Mouse (Mus musculus) lung, postnatal 0 days (tissue): ENCODE measurements around the gene Ppih. TPM values are rescaled to one million over a fixed set of nuclear protein-coding genes. Genes with fewer than 3 reads are reported as not detected.
A peak's percentile ranks its signal among the peaks of the same experiment; 100 is the strongest.

ENCODE experiments used
- ATAC-seq: fragments of 200-750 bp; cut with Nextera tagmentation; 2 replicates; pipeline ENCODE4 v1.8.0; 2017; ENCODE audit warnings: moderate library complexity
- DNase-seq: peaks from one replicate; pipeline ENCODE4 v3.0.0-alpha.2; 2016; ENCODE audit warnings: low spot score
- H3K27ac ChIP-seq: fragments of 300-500 bp; sonication (generic); 2 replicates; pipeline ENCODE4 v1.5.1; 2014; ENCODE audit warnings: antibody characterized with exemption, mild to moderate bottlenecking, low read length, mixed read lengths
- H3K27me3 ChIP-seq: fragments of 300-500 bp; sonication (generic); replicated peaks from 2 replicates; pipeline ENCODE4 v1.6.1; 2014; ENCODE audit warnings: low read length, mixed read lengths; ENCODE audit not compliant: insufficient read depth
- H3K36me3 ChIP-seq: fragments of 300-500 bp; sonication (generic); 2 replicates; pipeline ENCODE4 v1.6.1; 2014; ENCODE audit warnings: low read length, mixed read lengths; ENCODE audit not compliant: insufficient read depth
- H3K4me1 ChIP-seq: fragments of 300-500 bp; sonication (generic); 2 replicates; pipeline ENCODE4 v1.6.1; 2014; ENCODE audit warnings: antibody characterized with exemption, low read depth, low read length, mixed read lengths; ENCODE audit not compliant: insufficient read depth
- H3K4me2 ChIP-seq: fragments of 300-500 bp; sonication (generic); replicated peaks from 2 replicates; pipeline ENCODE4 v1.6.1; 2014; ENCODE audit warnings: low read depth, mild to moderate bottlenecking, low read length, moderate library complexity, mixed read lengths
- H3K4me3 ChIP-seq: fragments of 300-500 bp; sonication (generic); 2 replicates; pipeline ENCODE4 v1.5.1; 2014; ENCODE audit warnings: low read depth, low read length
- H3K9ac ChIP-seq: fragments of 300-500 bp; sonication (generic); replicated peaks from 2 replicates; pipeline ENCODE4 v1.6.1; 2014; ENCODE audit warnings: low read depth, mild to moderate bottlenecking
- H3K9me3 ChIP-seq: fragments of 300-500 bp; sonication (generic); 2 replicates; pipeline ENCODE4 v1.6.1; 2016; ENCODE audit warnings: low read length, mixed read lengths
- CTCF ChIP-seq: IDR thresholded peaks from 2 replicates; pipeline ENCODE4 v1.5.1; 2016; ENCODE audit warnings: antibody characterized with exemption, mild to moderate bottlenecking
- EP300 ChIP-seq: IDR thresholded peaks from 2 replicates; pipeline ENCODE4 v1.6.1; 2016; ENCODE audit warnings: antibody characterized with exemption, mild to moderate bottlenecking, control low read depth
- WGBS: fragments of 180-500 bp; shearing (Covaris S2); extraction: QIAGEN DNeasy Blood & Tissue Kit; methylation state at CpG from one replicate; pipeline ENCODE4 v1.1.7; 2014; 5-methylcytosine and 5-hydroxymethylcytosine counted together
- polyA plus RNA-seq: library from polyadenylated mRNA; unstranded; fragments of >200 nt; fragmentation: Nextera tagmentation; extraction: Ambion mirVana; gene quantifications from 2 replicates; pipeline ENCODE4 v1.2.1, GENCODE M21; 2015

Gene Ppih
- polyA plus RNA-seq, result 25.7 and 25.8 TPM in 2 replicates

DNA sequence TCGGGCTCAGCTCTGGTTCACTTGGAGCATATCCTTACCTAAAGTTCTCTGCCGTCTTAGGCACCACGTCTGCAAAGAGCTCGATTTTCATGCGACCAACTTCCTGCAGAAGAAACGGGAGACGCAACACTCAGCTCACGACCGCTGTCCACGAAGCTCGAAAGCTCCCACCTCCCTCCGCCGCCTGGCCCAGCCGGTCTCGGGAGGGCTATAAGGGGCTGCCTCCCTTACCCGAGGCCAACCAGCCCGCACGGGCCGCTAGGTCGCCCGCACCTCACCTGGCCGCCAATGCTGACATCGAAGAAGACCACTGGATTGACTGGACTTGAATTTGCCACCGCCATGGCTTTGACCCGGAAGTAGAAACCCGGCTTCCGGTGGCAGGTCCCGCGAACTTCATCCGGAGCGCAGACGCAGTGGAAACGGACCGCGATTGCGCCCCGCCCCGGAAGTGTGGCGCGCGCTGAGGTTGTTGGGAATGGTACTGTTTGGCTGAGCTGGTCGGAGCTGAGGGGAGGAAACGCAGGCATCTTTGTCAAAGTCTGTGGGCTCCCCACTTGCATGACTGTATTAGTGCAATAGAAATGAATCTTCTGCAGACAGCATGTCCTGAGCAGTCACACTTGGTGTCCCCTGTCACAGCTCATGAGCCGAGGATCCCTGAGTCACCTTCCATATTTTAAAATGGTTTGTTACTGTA, at the start of gene Ppih:
Ppih (minus strand) TSS at position 416 of the 700 bp plus-strand sequence.
- DNase-seq (peak; percentile 97), ATAC-seq (peak; percentile 100)
- 1% methylated on average over 44 of the region's 44 CpGs for WGBS
- H3K27me3 ChIP-seq, result no peaks in the 10 kb centered on the region
- H3K36me3 ChIP-seq, result peaks cover 13% of the 10 kb centered on the region; the same call in 1 of the 2 replicates
- TF ChIP-seq CTCF, result peak; percentile 13; the same call in 1 of the 2 replicates
- no peak for TF ChIP-seq EP300
- peak within 1 kb of the TSS; percentile 93 for H3K4me2 ChIP-seq
- peak within 1 kb of the TSS; percentile 43 for H3K27ac ChIP-seq
- H3K9ac ChIP-seq, result peak within 1 kb of the TSS; percentile 48
- peaks cover 7% of the 10 kb centered on the region; the same call in 1 of the 2 replicates for H3K4me1 ChIP-seq
- no peaks in the 10 kb centered on the region for H3K9me3 ChIP-seq
- peak within 1 kb of the TSS; percentile 72 for H3K4me3 ChIP-seq

DNA sequence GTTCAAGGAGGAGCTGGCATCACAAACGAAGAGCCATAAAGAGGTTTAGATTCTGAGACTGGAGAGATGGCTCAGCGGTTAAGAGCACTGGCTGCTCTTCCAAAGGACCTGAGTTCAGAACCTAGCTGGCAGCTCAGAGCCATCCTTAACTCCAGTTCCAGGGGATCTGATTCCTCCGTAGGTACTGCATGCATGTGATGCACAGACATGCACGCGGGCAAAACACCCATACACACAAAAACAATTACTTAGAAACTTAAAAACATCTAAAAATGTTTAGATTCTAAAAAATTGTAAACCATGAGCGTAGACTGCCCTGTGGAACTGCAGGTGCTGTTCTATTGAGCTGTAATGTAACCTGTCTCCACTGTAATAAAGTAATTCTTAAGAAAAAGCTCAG, 49.1 kb upstream of the Ppih start:
- ATAC-seq, result no peak

DNA sequence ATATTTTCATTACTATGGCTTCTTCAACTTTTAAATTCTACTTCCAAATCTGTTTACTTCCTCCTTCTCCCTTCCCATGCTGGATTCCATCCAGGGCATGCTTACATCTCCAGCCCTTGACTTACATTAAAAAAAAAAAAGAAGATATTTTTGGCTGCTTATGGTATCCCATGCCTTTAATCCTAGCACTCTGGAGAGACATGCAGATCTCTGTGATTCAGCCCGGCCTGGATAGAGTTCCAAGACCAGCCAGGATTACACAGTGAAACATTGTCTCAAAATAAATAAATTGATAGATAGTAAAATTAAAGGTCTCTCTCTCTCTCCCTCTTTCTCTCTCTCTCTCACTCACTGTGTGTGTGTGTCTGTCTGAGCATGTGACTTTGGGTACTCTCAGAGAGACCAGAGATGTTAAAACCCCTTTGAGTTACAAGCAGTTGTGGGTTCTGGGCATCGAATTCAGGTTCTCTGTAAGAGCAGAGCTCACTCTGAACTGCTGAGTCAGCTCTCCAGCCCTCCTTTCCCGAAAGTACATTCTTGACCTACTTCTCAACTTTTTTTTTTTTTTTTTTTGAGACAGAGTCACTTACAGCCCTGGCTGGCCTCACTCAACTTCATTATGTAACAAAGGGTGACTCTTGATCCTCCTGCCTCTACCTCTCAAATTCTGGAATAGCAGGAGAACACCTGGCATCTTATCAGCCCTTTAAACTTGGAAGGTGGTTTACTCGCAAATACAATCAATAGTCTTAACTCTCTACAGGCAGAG, 46.6 kb upstream of the Ppih start:
- H3K27ac ChIP-seq, result no peak overlapping the region
- H3K9ac ChIP-seq, result no peak overlapping the region
- no peak overlapping the region for H3K4me2 ChIP-seq
- ATAC-seq, result peak; percentile 61
- H3K4me3 ChIP-seq, result no peak overlapping the region
- no peaks in the 10 kb centered on the region for H3K36me3 ChIP-seq
- no peaks in the 10 kb centered on the region for H3K9me3 ChIP-seq
- peaks cover 6% of the 10 kb centered on the region; the same call in 1 of the 2 replicates for H3K4me1 ChIP-seq
- TF ChIP-seq EP300 (no peak), CTCF (no peak)
- 31% methylated on average over 4 of the region's 4 CpGs for WGBS
- no peaks in the 10 kb centered on the region for H3K27me3 ChIP-seq
- DNase-seq, result peak; percentile 70

More for the DNA sequence above, 49.1 kb upstream of the Ppih start:
- Histone ChIP-seq H3K4me1 (peaks cover 6% of the 10 kb centered on the region; the same call in 1 of the 2 replicates), H3K27ac (no peak overlapping the region), H3K9me3 (no peaks in the 10 kb centered on the region), H3K27me3 (no peaks in the 10 kb centered on the region), H3K9ac (no peak overlapping the region), H3K4me2 (no peak overlapping the region), H3K36me3 (no peaks in the 10 kb centered on the region), H3K4me3 (no peak overlapping the region)
- no peak for DNase-seq
- WGBS, result 84% methylated on average over 6 of the region's 6 CpGs
- TF ChIP-seq EP300 (no peak), CTCF (no peak)

- Histone ChIP-seq H3K27ac (no peak overlapping the region), H3K27me3 (no peaks in the 10 kb centered on the region), H3K4me3 (no peak overlapping the region), H3K4me2 (no peak overlapping the region), H3K9ac (no peak overlapping the region), H3K36me3 (no peaks in the 10 kb centered on the region), H3K4me1 (peaks cover 6% of the 10 kb centered on the region; the same call in 1 of the 2 replicates), H3K9me3 (no peaks in the 10 kb centered on the region)
- TF ChIP-seq EP300 (no peak), CTCF (peak; percentile 8; the same call in 1 of the 2 replicates)
- no peak for DNase-seq
- ATAC-seq, result no peak
- 75% methylated on average over 3 of the region's 3 CpGs for WGBS
Measured at GRCm38 (mm10) chr4:119362231-119362630, 41.9 kb upstream of the Ppih start.

DNA sequence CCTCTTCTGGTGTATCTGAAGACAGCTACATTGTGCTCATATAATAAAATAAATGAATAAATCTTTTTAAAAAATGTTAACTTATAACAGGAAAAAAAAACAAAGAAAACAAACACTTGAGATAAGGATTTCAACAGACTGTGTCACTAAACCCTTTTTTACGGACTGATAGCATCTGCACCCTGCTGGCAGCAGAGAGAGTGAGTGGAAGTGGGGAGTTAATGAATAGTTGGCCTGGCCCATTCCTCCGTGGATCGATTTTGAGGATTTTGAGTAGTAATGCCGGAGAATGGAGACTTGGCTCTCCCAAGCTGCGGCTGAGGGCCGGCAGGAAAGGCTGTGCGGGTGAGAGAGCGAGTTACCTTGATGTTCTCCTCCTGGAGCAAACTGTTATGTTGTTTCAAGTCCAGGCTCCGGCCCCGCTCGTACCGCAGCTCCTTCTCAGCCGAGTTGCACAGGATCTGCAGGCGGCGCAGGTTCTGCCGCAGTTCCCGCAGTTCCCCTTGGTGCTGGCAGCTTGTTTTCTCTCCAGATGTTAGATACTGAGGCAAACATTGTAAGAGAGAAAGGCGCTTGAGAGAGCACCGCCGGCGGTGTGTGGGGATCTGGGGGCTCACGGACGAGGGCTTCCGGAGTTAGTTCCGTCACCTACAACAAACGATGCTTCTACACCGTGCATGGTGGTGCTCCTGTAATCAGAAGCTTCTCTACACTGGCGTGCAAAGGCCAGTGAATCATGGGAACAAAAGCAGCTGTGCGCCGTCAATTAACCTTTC, 39.0 kb upstream of the Ppih start:
- Histone ChIP-seq H3K4me2 (peak overlapping the region; percentile 50), H3K9me3 (no peaks in the 10 kb centered on the region), H3K36me3 (no peaks in the 10 kb centered on the region), H3K4me1 (no peaks in the 10 kb centered on the region), H3K27ac (no peak overlapping the region), H3K9ac (no peak overlapping the region), H3K27me3 (no peaks in the 10 kb centered on the region), H3K4me3 (peak overlapping the region; percentile 21; the same call in 1 of the 2 replicates)
- 5% methylated on average over 30 of the region's 30 CpGs for WGBS
- DNase-seq (peak; percentile 7), ATAC-seq (no peak)
- TF ChIP-seq CTCF (no peak), EP300 (no peak)
